35 mouse cellular contexts compared by ENCODE assay signal in genomic region chr10:128281682-128282081, GRCm38 (mm10). TPM values are rescaled to one million over a fixed set of nuclear protein-coding genes. Genes with fewer than 3 reads are reported as not detected.
DNase-seq lines count a peak whose midpoint lies in the region; ATAC-seq and TF ChIP-seq lines count a peak whose summit lies in the region.
"Had no signal": no experiment of that assay in that cellular context is flagged by ENCODE, and none has a peak within 500 bp of the region (broad histone marks: within the 10 kb centered on the region; RNA-seq: fewer than 3 reads in every experiment).

No protein-coding gene starts in this region.

- no peak overlapping the region for H3K9ac ChIP-seq in liver, embryonic 14.5 days (replicated peaks)
- no peak overlapping the region for H3K9ac ChIP-seq in intestine, postnatal 0 days (ENCODE audit: low read depth, low read length)
- H3K9ac ChIP-seq in lung, postnatal 0 days (replicated peaks; ENCODE audit: low read depth) = no peak overlapping the region
- H3K9ac ChIP-seq: embryonic facial prominence, embryonic 13.5 days; forebrain, embryonic 12.5 days; forebrain, embryonic 15.5 days; heart, embryonic 12.5 days; heart, embryonic 15.5 days; hindbrain, embryonic 13.5 days had no signal

- no peaks in the 10 kb centered on the region for H3K27me3 ChIP-seq in liver, embryonic 14.5 days (ENCODE audit: control insufficient read depth, insufficient read depth, low read length)
- H3K27me3 ChIP-seq in intestine, postnatal 0 days (replicated peaks; ENCODE audit: control insufficient read depth, insufficient read depth, low read length) = no peaks in the 10 kb centered on the region
- H3K27me3 ChIP-seq in lung, postnatal 0 days (replicated peaks; ENCODE audit: insufficient read depth, low read length) = no peaks in the 10 kb centered on the region
- H3K27me3 ChIP-seq: embryonic facial prominence, embryonic 13.5 days; forebrain, embryonic 12.5 days; forebrain, embryonic 15.5 days; heart, embryonic 12.5 days; heart, embryonic 15.5 days; hindbrain, embryonic 13.5 days; Patski had no signal

- no peak overlapping the region for H3K4me3 ChIP-seq in liver, embryonic 14.5 days (ENCODE audit: insufficient read depth in 1 of 2, low read depth in 2 of 2, low read length in 2 of 2)
- no peak overlapping the region for H3K4me3 ChIP-seq in intestine, postnatal 0 days (ENCODE audit: low read depth, low read length)
- no peak overlapping the region for H3K4me3 ChIP-seq in lung, postnatal 0 days (ENCODE audit: low read depth, low read length)
- H3K4me3 ChIP-seq: embryonic facial prominence, embryonic 10.5 days; embryonic facial prominence, embryonic 13.5 days; erythroblast, embryonic 14.5 days; forebrain, embryonic 12.5 days; forebrain, embryonic 15.5 days; heart, embryonic 12.5 days; heart, embryonic 15.5 days; hindbrain, embryonic 10.5 days; hindbrain, embryonic 13.5 days had no signal

- peaks cover 10% of the 10 kb centered on the region for H3K36me3 ChIP-seq in liver, embryonic 14.5 days (replicated peaks; ENCODE audit: control insufficient read depth, insufficient read depth, low read depth)
- peaks cover 91% of the 10 kb centered on the region for H3K36me3 ChIP-seq in intestine, postnatal 0 days (ENCODE audit: control insufficient read depth, insufficient read depth)
- peaks cover 30% of the 10 kb centered on the region; the same call in 1 of the 2 replicates for H3K36me3 ChIP-seq in lung, postnatal 0 days (ENCODE audit: insufficient read depth, low read length)

- no peaks in the 10 kb centered on the region for H3K9me3 ChIP-seq in liver, embryonic 14.5 days (ENCODE audit: control insufficient read depth, low read length)
- no peaks in the 10 kb centered on the region for H3K9me3 ChIP-seq in intestine, postnatal 0 days (ENCODE audit: control insufficient read depth)
- H3K9me3 ChIP-seq in lung, postnatal 0 days (ENCODE audit: low read length) = no peaks in the 10 kb centered on the region
- H3K9me3 ChIP-seq: embryonic facial prominence, embryonic 10.5 days; embryonic facial prominence, embryonic 13.5 days; forebrain, embryonic 12.5 days; forebrain, embryonic 15.5 days; heart, embryonic 12.5 days; heart, embryonic 15.5 days; hindbrain, embryonic 10.5 days; hindbrain, embryonic 13.5 days had no signal

- peak; percentile 59 for DNase-seq in cerebellum, adult 9-11 months
- DNase-seq in cerebellum, postnatal 4 days (ENCODE audit: low spot score in 2 of 2) = no peak
- DNase-seq in liver, embryonic 14.5 days (ENCODE audit: low read depth in 3 of 3, low spot score in 3 of 3) = no peak
- no peak for DNase-seq in liver
- peak; percentile 26 for DNase-seq in yolk sac, embryonic 10.5 days (ENCODE audit: low spot score)
- no peak for DNase-seq in lung, postnatal 0 days (ENCODE audit: low spot score)
- DNase-seq in layer of hippocampus, adult 8-10 months (ENCODE audit: low spot score in 2 of 2) = no peak
- DNase-seq: adrenal gland, adult 8-10 months; adrenal gland, postnatal 25 days; cerebellum, adult 11-12 months; cerebellum, postnatal 14 days; embryo, embryonic 11 days; gastrocnemius, postnatal 25 days; heart, adult 18-20 months; heart, postnatal 10 days; heart, postnatal 36 days had no signal

- WGBS in liver, embryonic 14.5 days (ENCODE audit: insufficient replicate concordance) = 85% methylated on average over 14 of the region's 14 CpGs
- WGBS in intestine, postnatal 0 days = 75% methylated on average over 14 of the region's 14 CpGs
- WGBS in lung, postnatal 0 days = 88% methylated on average over 14 of the region's 14 CpGs

- H3K27ac ChIP-seq in liver, embryonic 14.5 days = no peak overlapping the region
- peak overlapping the region; percentile 78 for H3K27ac ChIP-seq in intestine, postnatal 0 days (ENCODE audit: low read depth, low read length)
- no peak overlapping the region for H3K27ac ChIP-seq in lung, postnatal 0 days (ENCODE audit: low read length)
- H3K27ac ChIP-seq: embryonic facial prominence, embryonic 10.5 days; embryonic facial prominence, embryonic 13.5 days; forebrain, embryonic 12.5 days; forebrain, embryonic 15.5 days; heart, embryonic 15.5 days; hindbrain, embryonic 10.5 days; hindbrain, embryonic 13.5 days had no signal

- ATAC-seq in liver, embryonic 14.5 days (ENCODE audit: insufficient read depth) = no peak
- ATAC-seq in intestine, postnatal 0 days = no peak
- ATAC-seq in lung, postnatal 0 days = no peak
- ATAC-seq: activated CD4-positive, CD25-positive, alpha-beta regulatory T cell, adult 4 months; CD4-positive, CD25-positive, alpha-beta regulatory T cell, adult 4 months; forebrain, embryonic 15.5 days; hindbrain, embryonic 16.5 days; Patski had no signal

- no peaks in the 10 kb centered on the region for H3K4me1 ChIP-seq in liver, embryonic 14.5 days (replicated peaks; ENCODE audit: control insufficient read depth in 2 of 2, insufficient read depth in 2 of 2, low read length in 1 of 2)
- no peaks in the 10 kb centered on the region for H3K4me1 ChIP-seq in intestine, postnatal 0 days (replicated peaks; ENCODE audit: control insufficient read depth, insufficient read depth, low read length)
- no peaks in the 10 kb centered on the region for H3K4me1 ChIP-seq in lung, postnatal 0 days (ENCODE audit: insufficient read depth, low read depth, low read length)
- H3K4me1 ChIP-seq: forebrain, embryonic 12.5 days; forebrain, embryonic 15.5 days; heart, embryonic 12.5 days; heart, embryonic 15.5 days; hindbrain, embryonic 13.5 days had no signal

- TF ChIP-seq EP300 in liver, embryonic 14.5 days (IDR thresholded peaks at IDR 0.05; ENCODE audit: low read depth) = no peak
- TF ChIP-seq EP300 in lung, postnatal 0 days (IDR thresholded peaks at IDR 0.05) = no peak

- peak; percentile 9; the same call in 1 of the 2 replicates for TF ChIP-seq CTCF in liver, embryonic 14.5 days (IDR thresholded peaks at IDR 0.05; ENCODE audit: low read depth)
- peak; percentile 60 for TF ChIP-seq CTCF in intestine, postnatal 0 days (IDR thresholded peaks at IDR 0.05; ENCODE audit: low read depth)
- no peak for TF ChIP-seq CTCF in lung, postnatal 0 days (IDR thresholded peaks at IDR 0.05)

- no peak overlapping the region for H3K4me2 ChIP-seq in liver, embryonic 14.5 days (ENCODE audit: low read depth)
- H3K4me2 ChIP-seq in intestine, postnatal 0 days (replicated peaks; ENCODE audit: low read depth) = no peak overlapping the region
- H3K4me2 ChIP-seq in lung, postnatal 0 days (replicated peaks; ENCODE audit: low read depth, low read length) = no peak overlapping the region
- H3K4me2 ChIP-seq: embryonic facial prominence, embryonic 13.5 days; forebrain, embryonic 12.5 days; forebrain, embryonic 15.5 days; heart, embryonic 12.5 days; heart, embryonic 15.5 days; hindbrain, embryonic 13.5 days had no signal

RNA-seq across cellular contexts. Expression of gene Stat2, which starts 11.3 kb away (rescaled TPM):
- polyA plus RNA-seq in liver, embryonic 14.5 days (2012; rRNA removed) = 5.9 and 6.4 TPM in 2 replicates
- 4.2 and 5.4 TPM in 2 replicates for polyA plus RNA-seq in liver, embryonic 14.5 days (2014; fragmentation: Nextera tagmentation; extraction: Ambion mirVana)
- polyA plus RNA-seq in intestine, postnatal 0 days (2015; fragmentation: Nextera tagmentation; extraction: Ambion mirVana) = 23.2 and 26.7 TPM in 2 replicates
- polyA plus RNA-seq in lung, postnatal 0 days (2015; fragmentation: Nextera tagmentation; extraction: Ambion mirVana) = 11.8 and 13.4 TPM in 2 replicates
- 10 to 100 TPM; 34.3 to 39.3 (median 37.8) TPM for total RNA-seq in layer of hippocampus, adult 8-10 months (2022)

RNA-seq across cellular contexts. Expression of gene Apof, which starts 13.2 kb away (rescaled TPM):
- 54.1 and 61.3 TPM in 2 replicates for polyA plus RNA-seq in liver, embryonic 14.5 days (2012; rRNA removed)
- polyA plus RNA-seq in liver, embryonic 14.5 days (2014; fragmentation: Nextera tagmentation; extraction: Ambion mirVana) = 73.7 and 74.1 TPM in 2 replicates
- polyA plus RNA-seq in intestine, postnatal 0 days (2015; fragmentation: Nextera tagmentation; extraction: Ambion mirVana) = 0.12 TPM in 2 replicates
- polyA plus RNA-seq in lung, postnatal 0 days (2015; fragmentation: Nextera tagmentation; extraction: Ambion mirVana) = not detected in 2 replicates
- total RNA-seq in layer of hippocampus, adult 8-10 months (2022) = not detected
- total RNA-seq: gastrocnemius, adult 8-10 months; gastrocnemius, postnatal 25 days; heart, adult 18-20 months; heart, postnatal 10 days; heart, postnatal 36 days had no signal
- polyA plus RNA-seq: activated CD4-positive, CD25-positive, alpha-beta regulatory T cell, adult 4 months; brain, embryonic 14.5 days; C2C12; CD4-positive, CD25-positive, alpha-beta regulatory T cell, adult 4 months; embryonic facial prominence, embryonic 10.5 days; embryonic facial prominence, embryonic 13.5 days; erythroblast, embryonic 14.5 days; forebrain, embryonic 12.5 days; forebrain, embryonic 15.5 days; hindbrain, embryonic 10.5 days; hindbrain, embryonic 13.5 days had no signal

RNA-seq across cellular contexts. Expression of gene Il23a, which starts 16.9 kb away (rescaled TPM):
- 0.06 and 0.08 TPM in 2 replicates for polyA plus RNA-seq in liver, embryonic 14.5 days (2012; rRNA removed)
- polyA plus RNA-seq in liver, embryonic 14.5 days (2014; fragmentation: Nextera tagmentation; extraction: Ambion mirVana) = not detected in 2 replicates
- 0.22 and 0.46 TPM in 2 replicates for polyA plus RNA-seq in intestine, postnatal 0 days (2015; fragmentation: Nextera tagmentation; extraction: Ambion mirVana)
- 0.30 and 0.32 TPM in 2 replicates for polyA plus RNA-seq in lung, postnatal 0 days (2015; fragmentation: Nextera tagmentation; extraction: Ambion mirVana)
- not detected for total RNA-seq in layer of hippocampus, adult 8-10 months (2022)
- total RNA-seq: adrenal gland, postnatal 25 days; gastrocnemius, adult 8-10 months; gastrocnemius, postnatal 25 days; heart, adult 18-20 months; heart, postnatal 36 days had no signal
- polyA plus RNA-seq: activated CD4-positive, CD25-positive, alpha-beta regulatory T cell, adult 4 months; C2C12; CD4-positive, CD25-positive, alpha-beta regulatory T cell, adult 4 months; embryonic facial prominence, embryonic 10.5 days; erythroblast, embryonic 14.5 days; forebrain, embryonic 12.5 days; forebrain, embryonic 15.5 days; hindbrain, embryonic 10.5 days had no signal

RNA-seq across cellular contexts. Expression of gene Pan2, which starts 21.5 kb away (rescaled TPM):
- 11.5 and 13.3 TPM in 2 replicates for polyA plus RNA-seq in liver, embryonic 14.5 days (2012; rRNA removed)
- polyA plus RNA-seq in liver, embryonic 14.5 days (2014; fragmentation: Nextera tagmentation; extraction: Ambion mirVana) = 10.1 and 11.5 TPM in 2 replicates
- polyA plus RNA-seq in intestine, postnatal 0 days (2015; fragmentation: Nextera tagmentation; extraction: Ambion mirVana) = 11.5 and 14.0 TPM in 2 replicates
- polyA plus RNA-seq in lung, postnatal 0 days (2015; fragmentation: Nextera tagmentation; extraction: Ambion mirVana) = 19.0 and 20.2 TPM in 2 replicates
- 10 to 100 TPM; 14.6 to 16.3 (median 15.5) TPM for total RNA-seq in layer of hippocampus, adult 8-10 months (2022)

RNA-seq across cellular contexts. Expression of gene Apon, which starts 27.8 kb away (rescaled TPM):
- polyA plus RNA-seq in liver, embryonic 14.5 days (2012; rRNA removed) = 0.73 and 1.1 TPM in 2 replicates
- polyA plus RNA-seq in liver, embryonic 14.5 days (2014; fragmentation: Nextera tagmentation; extraction: Ambion mirVana) = 0.52 and 0.58 TPM in 2 replicates
- polyA plus RNA-seq in intestine, postnatal 0 days (2015; fragmentation: Nextera tagmentation; extraction: Ambion mirVana) = not detected in 2 replicates
- polyA plus RNA-seq in lung, postnatal 0 days (2015; fragmentation: Nextera tagmentation; extraction: Ambion mirVana) = not detected in 2 replicates
- not detected for total RNA-seq in layer of hippocampus, adult 8-10 months (2022)
- total RNA-seq: gastrocnemius, postnatal 25 days; heart, adult 18-20 months had no signal
- polyA plus RNA-seq: activated CD4-positive, CD25-positive, alpha-beta regulatory T cell, adult 4 months; CD4-positive, CD25-positive, alpha-beta regulatory T cell, adult 4 months; cortical plate, adult 2 months; gonadal fat pad, adult 2 months had no signal

Comparison
In these comparisons a context has a peak if more than half of its experiments do, and no peak if none do; other contexts are left out.
1. DNase-seq: peak in cerebellum, adult 9-11 months (single experiment) and yolk sac, embryonic 10.5 days (single experiment); none in cerebellum, postnatal 4 days (0 of 2), liver, embryonic 14.5 days (0 of 3), liver (single experiment), lung, postnatal 0 days (single experiment) and layer of hippocampus, adult 8-10 months (0 of 2).
2. RNA of gene Apof, which starts 13.2 kb away (polyA plus RNA-seq): 54.1 to 74.1 TPM in liver, embryonic 14.5 days; 0.12 TPM in intestine, postnatal 0 days and not detected in lung, postnatal 0 days; every median in the first group is over 10 times any median in the second.